Mouse (Mus musculus): ENCODE measurements around the gene Cer1. TPM values are rescaled to one million over a fixed set of nuclear protein-coding genes. Genes with fewer than 3 reads are reported as not detected.

Gene Cer1
- polyA plus RNA-seq, 1 experiment from 2014 or later: not detected

GRCm38 (mm10) chr4:82859131-82860125 lies 25.5 kb downstream of the Cer1 start, which contains the start of gene Zdhhc21:
Zdhhc21 (minus strand) TSS chr4:82859958.
- peaks cover 9% of the 10 kb centered on the region; the same call in 1 of the 2 replicates for H3K4me1 ChIP-seq (replicated peaks)
- H3K4me2 ChIP-seq: peak within 1 kb of the TSS; percentile 76
- no peaks in the 10 kb centered on the region for H3K36me3 ChIP-seq
- ATAC-seq (ENCODE audit: insufficient number of reproducible peaks, low FRiP score): peak; percentile 86
- H3K27me3 ChIP-seq (replicated peaks): no peaks in the 10 kb centered on the region
- WGBS: 1% methylated on average over 77 of the region's 82 CpGs
- peak within 1 kb of the TSS; percentile 69 for H3K4me3 ChIP-seq
- peak within 1 kb of the TSS; percentile 70 for H3K27ac ChIP-seq (ENCODE audit: poor library complexity, severe bottlenecking)
- peak within 1 kb of the TSS; percentile 89 for H3K9ac ChIP-seq
- no peaks in the 10 kb centered on the region for H3K9me3 ChIP-seq (replicated peaks)

- H3K9me3 ChIP-seq (replicated peaks): no peaks in the 10 kb centered on the region
- peak overlapping the region; percentile 89 for H3K9ac ChIP-seq
- H3K36me3 ChIP-seq: no peaks in the 10 kb centered on the region
- WGBS: 28% methylated on average over 4 of the region's 4 CpGs
- H3K27me3 ChIP-seq (replicated peaks): no peaks in the 10 kb centered on the region
- H3K4me3 ChIP-seq: peak overlapping the region; percentile 69
- no peak for ATAC-seq (ENCODE audit: insufficient number of reproducible peaks, low FRiP score)
- H3K27ac ChIP-seq (ENCODE audit: poor library complexity, severe bottlenecking): no peak overlapping the region
- peak overlapping the region; percentile 76 for H3K4me2 ChIP-seq
- peaks cover 12% of the 10 kb centered on the region; the same call in 1 of the 2 replicates for H3K4me1 ChIP-seq (replicated peaks)
Measured at GRCm38 (mm10) chr4:82858431-82859010, 26.4 kb downstream of the Cer1 start.

GRCm38 (mm10) chr4:82856986-82857385 lies 28.0 kb downstream of the Cer1 start:
- Histone ChIP-seq H3K9me3 (replicated peaks) (no peaks in the 10 kb centered on the region), H3K4me3 (no peak overlapping the region), H3K27ac (ENCODE audit: poor library complexity, severe bottlenecking) (no peak overlapping the region), H3K4me1 (replicated peaks) (peaks cover 15% of the 10 kb centered on the region), H3K36me3 (peaks cover 4% of the 10 kb centered on the region; the same call in 1 of the 2 replicates), H3K27me3 (replicated peaks) (no peaks in the 10 kb centered on the region), H3K4me2 (no peak overlapping the region), H3K9ac (no peak overlapping the region)
- no peak for ATAC-seq (ENCODE audit: insufficient number of reproducible peaks, low FRiP score)
- WGBS: 82% methylated on average over 3 of the region's 3 CpGs

GRCm38 (mm10) chr4:82853809-82854208 lies 31.1 kb downstream of the Cer1 start:
- no peak overlapping the region for H3K27ac ChIP-seq (ENCODE audit: poor library complexity, severe bottlenecking)
- H3K4me1 ChIP-seq (replicated peaks): peaks cover 24% of the 10 kb centered on the region
- H3K9me3 ChIP-seq (replicated peaks): no peaks in the 10 kb centered on the region
- H3K27me3 ChIP-seq (replicated peaks): no peaks in the 10 kb centered on the region
- H3K36me3 ChIP-seq: peaks cover 4% of the 10 kb centered on the region; the same call in 1 of the 2 replicates
- no peak overlapping the region for H3K4me3 ChIP-seq
- no peak for ATAC-seq (ENCODE audit: insufficient number of reproducible peaks, low FRiP score)
- no peak overlapping the region for H3K4me2 ChIP-seq
- WGBS: 81% methylated on average over 2 of the region's 2 CpGs
- no peak overlapping the region for H3K9ac ChIP-seq

GRCm38 (mm10) chr4:82848552-82849234 lies 36.3 kb downstream of the Cer1 start:
- peak; percentile 74; the same call in 1 of the 2 replicates for ATAC-seq (ENCODE audit: insufficient number of reproducible peaks, low FRiP score)
- WGBS: 21% methylated on average over 5 of the region's 5 CpGs
- Histone ChIP-seq H3K4me1 (replicated peaks) (peaks cover 19% of the 10 kb centered on the region), H3K9me3 (replicated peaks) (no peaks in the 10 kb centered on the region), H3K4me2 (peak overlapping the region; percentile 12; the same call in 1 of the 2 replicates), H3K36me3 (peaks cover 15% of the 10 kb centered on the region; the same call in 1 of the 2 replicates), H3K27me3 (replicated peaks) (no peaks in the 10 kb centered on the region), H3K27ac (ENCODE audit: poor library complexity, severe bottlenecking) (peak overlapping the region; percentile 75), H3K4me3 (no peak overlapping the region), H3K9ac (no peak overlapping the region)

- Histone ChIP-seq H3K4me1 (replicated peaks) (no peaks in the 10 kb centered on the region), H3K27ac (ENCODE audit: poor library complexity, severe bottlenecking) (no peak overlapping the region), H3K9ac (no peak overlapping the region), H3K4me3 (no peak overlapping the region), H3K9me3 (replicated peaks) (no peaks in the 10 kb centered on the region), H3K4me2 (no peak overlapping the region), H3K27me3 (replicated peaks) (no peaks in the 10 kb centered on the region), H3K36me3 (peaks cover 26% of the 10 kb centered on the region)
- no peak for ATAC-seq (ENCODE audit: insufficient number of reproducible peaks, low FRiP score)
- WGBS: 80% methylated on average over 3 of the region's 3 CpGs
Measured at GRCm38 (mm10) chr4:82837526-82838240, 47.3 kb downstream of the Cer1 start.

Other genes starting within 250 kb of the Cer1 start
- 57.5 and 69.2 TPM in 2 replicates for gene Nfib, start 179.4 kb downstream of the Cer1 start, polyA plus RNA-seq (2016; fragmentation: Nextera tagmentation; extraction: Ambion mirVana)
- 16.6 and 17.7 TPM in 2 replicates for gene Zdhhc21, start 25.2 kb downstream of the Cer1 start, polyA plus RNA-seq (2016; fragmentation: Nextera tagmentation; extraction: Ambion mirVana)
- gene Frem1, start 167.2 kb upstream of the Cer1 start, polyA plus RNA-seq (2016; fragmentation: Nextera tagmentation; extraction: Ambion mirVana): 8.3 and 10.2 TPM in 2 replicates

Measured in heart, embryonic 12.5 days (tissue).